Mouse (Mus musculus) MEL (cell line): ENCODE measurements around the gene Eif4ebp2. TPM values are rescaled to one million over a fixed set of nuclear protein-coding genes. Genes with fewer than 3 reads are reported as not detected.

Experiments used
- DNase-seq: peaks from one replicate; pipeline ENCODE4 v3.0.0; 2011; ENCODE audit warnings: low read depth, low spot score
- H3K27ac ChIP-seq: 2 replicates; pipeline ENCODE4 v1.5.1; 2012; ENCODE audit warnings: low read depth, mild to moderate bottlenecking, control low read depth, low read length, moderate library complexity; ENCODE audit not compliant: control insufficient read depth
- H3K27me3 ChIP-seq, 2 experiments: fragments of 150-350 bp in 1 of 2; sonication (generic) in 1 of 2; 2 replicates each; pipeline ENCODE4 v1.6.1; 2012; ENCODE audit warnings: low read length in 2 of 2, mild to moderate bottlenecking in 2 of 2, improper control_type of control experiment in 1 of 2, moderate library complexity in 1 of 2; ENCODE audit not compliant: insufficient read depth in 2 of 2, control insufficient read depth in 1 of 2
- H3K36me3 ChIP-seq, 2 experiments: 2 replicates each; pipeline ENCODE4 v1.6.1; 2012 to 2014; ENCODE audit warnings: low read length in 2 of 2, improper control_type of control experiment in 1 of 2, inconsistent platforms in 1 of 2, mild to moderate bottlenecking in 1 of 2; ENCODE audit not compliant: insufficient read depth in 2 of 2, control insufficient read depth in 1 of 2
- H3K4me1 ChIP-seq, 2 experiments: fragments of 150-350 bp in 1 of 2; sonication (generic) in 1 of 2; 2 replicates each; pipeline ENCODE4 v1.6.1; 2012; ENCODE audit warnings: low read length in 2 of 2, improper control_type of control experiment in 1 of 2, mild to moderate bottlenecking in 1 of 2; ENCODE audit not compliant: insufficient read depth in 2 of 2, control insufficient read depth in 1 of 2
- H3K4me3 ChIP-seq, 2 experiments: fragments of 150-350 bp in 1 of 2; sonication (generic) in 1 of 2; 2 replicates each; pipeline ENCODE4 v1.5.1; 2012; ENCODE audit warnings: low read depth in 2 of 2, low read length in 2 of 2, mild to moderate bottlenecking in 2 of 2, moderate library complexity in 2 of 2, control low read depth in 1 of 2, improper control_type of control experiment in 1 of 2; ENCODE audit not compliant: control insufficient read depth in 1 of 2, insufficient read depth in 1 of 2
- H3K79me2 ChIP-seq: 2 replicates; pipeline ENCODE4 v1.6.1; 2012; ENCODE audit warnings: mild to moderate bottlenecking, low read length, moderate library complexity; ENCODE audit not compliant: control insufficient read depth, poor library complexity, insufficient read depth
- H3K9ac ChIP-seq: 2 replicates; pipeline ENCODE4 v1.6.1; 2012; ENCODE audit warnings: low read depth, mild to moderate bottlenecking, control low read depth, low read length, moderate library complexity; ENCODE audit not compliant: control insufficient read depth, poor library complexity, severe bottlenecking
- H3K9me3 ChIP-seq: fragments of 150-350 bp; sonication (generic); replicated peaks from 2 replicates; pipeline ENCODE4 v1.6.1; 2012; ENCODE audit warnings: mild to moderate bottlenecking, low read length, improper control_type of control experiment, moderate library complexity; ENCODE audit not compliant: insufficient read depth
- ELF1 ChIP-seq: IDR thresholded peaks from 2 replicates; pipeline ENCODE4 v1.6.1; 2014; ENCODE audit warnings: low read depth, mild to moderate bottlenecking, inconsistent platforms, low read length, improper control_type of control experiment, moderate library complexity
- EP300 ChIP-seq, 2 experiments: IDR thresholded peaks; 2 replicates each; pipeline ENCODE4 v1.6.1; 2011; ENCODE audit warnings: improper control_type of control experiment in 2 of 2, low read length in 2 of 2, low read depth in 1 of 2, mild to moderate bottlenecking in 1 of 2
- ETS1 ChIP-seq: IDR thresholded peaks from 2 replicates; pipeline ENCODE4 v1.6.1; 2012; ENCODE audit warnings: low read depth, mild to moderate bottlenecking, inconsistent platforms, low read length, improper control_type of control experiment, moderate library complexity
- GABPA ChIP-seq: IDR thresholded peaks from 2 replicates; pipeline ENCODE4 v1.6.1; 2012; ENCODE audit warnings: low read depth, mild to moderate bottlenecking, inconsistent platforms, low read length, improper control_type of control experiment, moderate library complexity
- JUND ChIP-seq: IDR thresholded peaks from 2 replicates; pipeline ENCODE4 v1.6.1; 2011; ENCODE audit warnings: low read depth, mild to moderate bottlenecking, improper control_type of control experiment, low read length
- KAT2A ChIP-seq: conservative IDR thresholded peaks from 2 replicates; pipeline ENCODE4 v1.6.1; 2012; ENCODE audit warnings: low read depth, low read length, improper control_type of control experiment, inconsistent platforms
- MAFK ChIP-seq: IDR thresholded peaks from 2 replicates; pipeline ENCODE4 v1.6.1; 2011; ENCODE audit warnings: low read depth, mild to moderate bottlenecking, low read length, improper control_type of control experiment, borderline replicate concordance
- MAX ChIP-seq: IDR thresholded peaks from 2 replicates; pipeline ENCODE4 v1.6.1; 2011; ENCODE audit warnings: low read length, improper control_type of control experiment
- MYC ChIP-seq: IDR thresholded peaks from 2 replicates; pipeline ENCODE4 v1.6.1; 2011; ENCODE audit warnings: low read depth, mild to moderate bottlenecking, low read length, improper control_type of control experiment, moderate library complexity
- NELFE ChIP-seq: IDR thresholded peaks from 2 replicates; pipeline ENCODE4 v1.6.1; 2011; ENCODE audit warnings: low read depth, low read length, improper control_type of control experiment
- POLR2A ChIP-seq, 2 experiments: IDR thresholded peaks; 2 replicates each; pipeline ENCODE4 v1.6.1; 2011 to 2012; ENCODE audit warnings: low read length in 2 of 2, mild to moderate bottlenecking in 2 of 2, control low read depth in 1 of 2, improper control_type of control experiment in 1 of 2, low read depth in 1 of 2, moderate library complexity in 1 of 2; ENCODE audit not compliant: control insufficient read depth in 1 of 2, insufficient read depth in 1 of 2, poor library complexity in 1 of 2
- POLR2AphosphoS2 ChIP-seq: IDR thresholded peaks from 2 replicates; pipeline ENCODE4 v1.6.1; 2011; ENCODE audit warnings: low read length, improper control_type of control experiment
- TCF12 ChIP-seq: IDR thresholded peaks from 2 replicates; pipeline ENCODE4 v1.6.1; 2014; ENCODE audit warnings: low read depth, mild to moderate bottlenecking, inconsistent platforms, low read length, improper control_type of control experiment, moderate library complexity
- UBTF ChIP-seq: IDR thresholded peaks from 2 replicates; pipeline ENCODE4 v1.6.1; 2012; ENCODE audit warnings: low read depth, mild to moderate bottlenecking, inconsistent platforms, low read length, improper control_type of control experiment, moderate library complexity, borderline replicate concordance; ENCODE audit not compliant: insufficient read depth
- USF2 ChIP-seq, 2 experiments: IDR thresholded peaks; 2 replicates each; pipeline ENCODE4 v1.6.1; 2011 to 2012; ENCODE audit warnings: improper control_type of control experiment in 2 of 2, low read length in 2 of 2, borderline replicate concordance in 1 of 2, inconsistent platforms in 1 of 2, low read depth in 1 of 2, mild to moderate bottlenecking in 1 of 2; ENCODE audit not compliant: insufficient read depth in 1 of 2
- ZKSCAN1 ChIP-seq: IDR thresholded peaks from 2 replicates; pipeline ENCODE4 v1.6.1; 2012; ENCODE audit warnings: low read depth, mild to moderate bottlenecking, inconsistent platforms, low read length, improper control_type of control experiment, moderate library complexity
- polyA plus RNA-seq, 2 experiments: library from polyadenylated mRNA; stranded (reverse) in 1 of 2; unstranded in 1 of 2; fragments of >175 nt in 1 of 2; fragments of >200 nt in 1 of 2; gene quantifications; 2 replicates each; pipeline versions ENCODE4 v1.2.1 to v1.2.4; 2012; ENCODE audit warnings: low replicate concordance in 2 of 2, low read depth in 1 of 2; ENCODE audit not compliant: insufficient read length in 2 of 2, insufficient read depth in 1 of 2, missing spikeins in 1 of 2
- total RNA-seq: library from RNA; depleted of rRNA; stranded (reverse); fragments of 300-350 nt; gene quantifications from 2 replicates; pipeline ENCODE4 v1.2.3, GENCODE M21; 2012

Gene Eif4ebp2
- total and polyA plus RNA-seq, 3 experiments, result 17.1 to 186 (median 52.9) TPM

GRCm38 (mm10) chr10:61474344-61474743, 21.9 kb upstream of the Eif4ebp2 start:
- peaks cover 7% of the 10 kb centered on the region for H3K79me2 ChIP-seq

DNA sequence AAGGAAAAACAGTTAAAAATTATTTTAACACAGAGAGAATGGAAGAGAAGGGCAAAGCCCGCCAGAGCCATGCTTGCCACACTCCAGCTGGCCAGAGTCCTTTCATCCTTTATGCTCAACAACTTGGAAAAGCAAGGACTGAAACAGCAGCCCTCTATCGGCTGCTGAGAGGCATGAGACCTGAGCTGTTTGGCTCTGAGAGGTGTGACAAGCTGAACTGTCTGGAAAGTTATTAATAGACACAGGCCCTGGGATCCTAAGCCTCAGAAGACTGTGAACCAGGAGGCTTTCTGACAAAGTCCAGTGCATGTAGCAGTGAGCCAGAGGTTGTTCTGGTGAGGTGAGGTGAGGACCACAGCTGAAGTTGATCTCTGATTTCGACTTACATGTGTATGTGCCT, 21.2 kb upstream of the Eif4ebp2 start:
- H3K4me1 ChIP-seq, result peaks cover 0 to 15% of the 10 kb centered on the region in 2 experiments; a peak in 2 of 4 replicates
- DNase-seq, result no peak

More at GRCm38 (mm10) chr10:61474344-61474743, 21.9 kb upstream of the Eif4ebp2 start:
- no peaks in the 10 kb centered on the region for H3K27me3 ChIP-seq
- peaks cover 0 to 12% of the 10 kb centered on the region in 2 experiments; a peak in 2 of 4 replicates for H3K4me1 ChIP-seq
- H3K36me3 ChIP-seq, result peaks cover 0 to 9% of the 10 kb centered on the region in 2 experiments; a peak in 2 of 4 replicates
- no peak overlapping the region for H3K9ac ChIP-seq
- H3K4me3 ChIP-seq, result no peak overlapping the region
- no peaks in the 10 kb centered on the region for H3K9me3 ChIP-seq
- no peak overlapping the region for H3K27ac ChIP-seq
- TF ChIP-seq MAX, result no peak
- no peak for TF ChIP-seq NELFE
- TF ChIP-seq UBTF, result no peak
- TF ChIP-seq ELF1, result no peak
- no peak for TF ChIP-seq GABPA
- no peak for TF ChIP-seq ZKSCAN1
- no peak for TF ChIP-seq POLR2A (IDR thresholded peaks at IDR 0.05; ENCODE audit: control insufficient read depth in 1 of 2, insufficient read depth in 1 of 2, low read depth in 1 of 2, low read length in 2 of 2, poor library complexity in 1 of 2)
- no peak for TF ChIP-seq ETS1
- no peak for TF ChIP-seq MYC
- no peak for TF ChIP-seq TCF12
- TF ChIP-seq USF2 (IDR thresholded peaks at IDR 0.05; ENCODE audit: borderline replicate concordance in 1 of 2, insufficient read depth in 1 of 2, low read depth in 1 of 2, low read length in 2 of 2), result no peak
- no peak for TF ChIP-seq POLR2AphosphoS2
- TF ChIP-seq KAT2A, result no peak
- no peak for TF ChIP-seq MAFK
- TF ChIP-seq EP300 (IDR thresholded peaks at IDR 0.05; ENCODE audit: low read depth in 1 of 2, low read length in 2 of 2), result no peak
- no peak for TF ChIP-seq JUND
- DNase-seq, result no peak

More for the DNA sequence above, 21.2 kb upstream of the Eif4ebp2 start:
- H3K9ac ChIP-seq, result no peak overlapping the region
- TF ChIP-seq USF2 (IDR thresholded peaks at IDR 0.05; ENCODE audit: borderline replicate concordance in 1 of 2, insufficient read depth in 1 of 2, low read depth in 1 of 2, low read length in 2 of 2), result no peak
- no peaks in the 10 kb centered on the region for H3K27me3 ChIP-seq
- H3K79me2 ChIP-seq, result peaks cover 7% of the 10 kb centered on the region
- no peaks in the 10 kb centered on the region for H3K9me3 ChIP-seq
- H3K36me3 ChIP-seq, result peaks cover 0 to 11% of the 10 kb centered on the region in 2 experiments; a peak in 2 of 4 replicates
- H3K27ac ChIP-seq, result no peak overlapping the region
- no peak overlapping the region for H3K4me3 ChIP-seq
